Mouse (Mus musculus) stomach, postnatal 0 days (tissue): Measurements from ENCODE around the gene Sept6.

ENCODE experiments used
- CTCF ChIP-seq: IDR thresholded peaks from 2 replicates; pipeline ENCODE4 v1.5.1; 2016; ENCODE audit warnings: antibody characterized with exemption, low read depth, mild to moderate bottlenecking, moderate library complexity
- EP300 ChIP-seq: optimal IDR thresholded peaks from 2 replicates; pipeline ENCODE3; 2016; ENCODE audit warnings: antibody characterized with exemption

DNA sequence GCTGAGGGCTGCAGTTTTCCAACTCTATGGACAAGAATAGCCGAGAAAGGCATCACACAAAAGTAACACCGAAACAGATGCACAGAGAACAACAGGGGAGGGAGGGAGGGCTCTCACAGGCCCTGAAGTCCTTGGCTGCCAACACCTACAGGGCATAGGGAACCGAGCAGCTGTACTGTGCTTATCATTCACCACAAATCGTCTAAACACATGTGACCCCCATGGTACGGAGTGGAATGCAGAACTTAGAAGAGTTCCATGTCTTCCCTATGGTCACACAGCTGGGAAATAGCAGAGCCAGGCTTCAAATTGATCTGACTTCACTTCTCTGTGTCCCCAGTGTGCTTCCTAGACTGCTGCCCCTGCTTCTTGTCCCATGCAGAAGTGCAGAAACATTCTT is 22.3 kb upstream of the Sept6 start:
- TF ChIP-seq CTCF (no peak), EP300 (no peak)
